In the genomic region with DNA sequence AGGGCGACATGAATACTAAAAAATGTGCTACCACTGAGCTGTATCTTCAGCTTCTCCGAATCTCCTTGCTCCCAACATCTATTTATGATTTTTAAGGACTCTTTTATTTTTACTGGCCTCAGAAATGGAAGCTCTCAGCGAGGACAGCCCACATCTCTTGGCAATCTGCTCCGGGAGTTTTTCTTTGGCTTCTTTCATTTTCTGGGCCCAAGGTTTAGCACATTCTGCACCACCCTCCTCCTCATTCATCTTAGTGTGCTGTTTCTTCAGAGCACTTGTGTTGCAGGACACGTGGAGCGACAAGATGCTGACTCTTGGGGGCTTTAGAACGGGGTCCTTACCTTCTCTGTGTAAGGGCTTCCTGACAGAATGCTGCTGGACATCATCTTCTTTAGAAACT, we compare ENCODE assay signal across 22 mouse cellular contexts.
DNase-seq lines count a peak whose midpoint lies in the region; ATAC-seq and TF ChIP-seq lines count a peak whose summit lies in the region.
"Had no signal": no experiment of that assay in that cellular context is flagged by ENCODE, and none has a peak within 500 bp of the region (broad histone marks: within the 10 kb centered on the region; RNA-seq: fewer than 3 reads in every experiment).

No protein-coding gene starts in this region.

- TF ChIP-seq RAD21 in CH12.LX (IDR thresholded peaks at IDR 0.05; ENCODE audit: low read depth, low read length) = no peak

- in situ Hi-C loops in CH12.LX (cut with MboI; ENCODE audit: low pct_ligation_motif_present, low pct_unique_long_range_greater_than_20kb, low sequenced_read_pairs) = no loop called here

- intact Hi-C loops in left cerebral cortex, postnatal 25 days (cut with DNase I) = loop anchor here (1.0 to 10.0 kb wide), 5 partner anchors 13 to 402 kb away; no protein-coding TSS in a partner anchor

- H3K36me3 ChIP-seq in heart, embryonic 11.5 days (ENCODE audit: control insufficient read depth, insufficient read depth, low read length) = no peaks in the 10 kb centered on the region
- H3K36me3 ChIP-seq in CH12.LX (replicated peaks in 1 of 2; ENCODE audit: control insufficient read depth in 1 of 2, insufficient read depth in 1 of 2, low read length in 1 of 2) = no peaks in the 10 kb centered on the region
- H3K36me3 ChIP-seq in hindbrain, embryonic 13.5 days = peaks cover 10% of the 10 kb centered on the region
- 0 out of 2 replicates have a peak, but pooled peaks cover under 1% of the 10 kb centered on the region for H3K36me3 ChIP-seq in embryonic facial prominence, embryonic 10.5 days (replicated peaks)
- H3K36me3 ChIP-seq: G1E; limb, embryonic 13.5 days; liver, embryonic 13.5 days had no signal

- H3K27ac ChIP-seq in heart, embryonic 11.5 days (ENCODE audit: low read depth, low read length) = no peak overlapping the region
- H3K27ac ChIP-seq in CH12.LX (ENCODE audit: insufficient read depth, low read depth) = no peak overlapping the region
- H3K27ac ChIP-seq in hindbrain, embryonic 13.5 days = no peak overlapping the region
- H3K27ac ChIP-seq in embryonic facial prominence, embryonic 10.5 days (replicated peaks) = no peak overlapping the region
- H3K27ac ChIP-seq: heart, embryonic 15.5 days; hindbrain, embryonic 10.5 days; kidney, postnatal 0 days; limb, embryonic 13.5 days; liver, embryonic 13.5 days; midbrain, embryonic 12.5 days had no signal

- H3K79me2 ChIP-seq in CH12.LX (replicated peaks; ENCODE audit: control insufficient read depth, extremely low read depth, insufficient read depth, poor library complexity, severe bottlenecking) = no peaks in the 10 kb centered on the region

- no peak for ATAC-seq in heart, embryonic 11.5 days (replicated peaks; ENCODE audit: insufficient number of reproducible peaks, low FRiP score, low TSS enrichment)
- ATAC-seq in hindbrain, embryonic 13.5 days (ENCODE audit: low FRiP score) = no peak
- ATAC-seq: activated CD4-positive, CD25-positive, alpha-beta regulatory T cell, adult 4 months; CD4-positive, CD25-positive, alpha-beta regulatory T cell, adult 4 months had no signal

- no peak for TF ChIP-seq POLR2A in CH12.LX (IDR thresholded peaks at IDR 0.05; ENCODE audit: low read depth, low read length)

- no peak for TF ChIP-seq EP300 in CH12.LX (IDR thresholded peaks at IDR 0.05; ENCODE audit: low read length)

- dilution Hi-C loops in CH12.LX (cut with MboI; ENCODE audit: extremely low pct_ligation_motif_present, extremely low pct_unique_long_range_greater_than_20kb, low sequenced_read_pairs) = no loop called here

- no peaks in the 10 kb centered on the region for H3K27me3 ChIP-seq in heart, embryonic 11.5 days (ENCODE audit: control insufficient read depth, insufficient read depth, low read length)
- no peaks in the 10 kb centered on the region for H3K27me3 ChIP-seq in CH12.LX (replicated peaks)
- no peaks in the 10 kb centered on the region for H3K27me3 ChIP-seq in hindbrain, embryonic 13.5 days
- H3K27me3 ChIP-seq in embryonic facial prominence, embryonic 10.5 days (replicated peaks; ENCODE audit: low read depth, poor library complexity, severe bottlenecking) = no peaks in the 10 kb centered on the region
- H3K27me3 ChIP-seq: heart, embryonic 15.5 days; limb, embryonic 13.5 days; liver, embryonic 13.5 days; midbrain, embryonic 12.5 days had no signal

- no peaks in the 10 kb centered on the region for H3K9me3 ChIP-seq in heart, embryonic 11.5 days (replicated peaks; ENCODE audit: control insufficient read depth, low read length)
- no peaks in the 10 kb centered on the region for H3K9me3 ChIP-seq in CH12.LX (replicated peaks; ENCODE audit: low read length)
- H3K9me3 ChIP-seq in hindbrain, embryonic 13.5 days = no peaks in the 10 kb centered on the region
- no peaks in the 10 kb centered on the region for H3K9me3 ChIP-seq in embryonic facial prominence, embryonic 10.5 days
- H3K9me3 ChIP-seq: G1E; heart, embryonic 15.5 days; hindbrain, embryonic 10.5 days; limb, embryonic 13.5 days; liver, embryonic 13.5 days; midbrain, embryonic 12.5 days had no signal

- DNase-seq in heart, adult 8-10 months (ENCODE audit: low spot score) = peak; percentile 11
- no peak for DNase-seq in CH12.LX (ENCODE audit: extremely low read depth)
- peak; percentile 40 to 51 for DNase-seq in layer of hippocampus, adult 8-10 months (ENCODE audit: low spot score in 2 of 2)
- peak; percentile 63 to 95 for DNase-seq in left cerebral cortex, postnatal 25 days (ENCODE audit: low spot score in 2 of 2)
- no peak for DNase-seq in spleen, postnatal 36 days (ENCODE audit: low spot score in 2 of 2)
- DNase-seq in embryonic facial prominence, embryonic 10.5 days (ENCODE audit: low spot score) = no peak
- DNase-seq: adrenal gland, postnatal 36 days; cerebellum, adult 2 months; cerebellum, postnatal 36 days; gastrocnemius, postnatal 14 days; kidney, adult 11 months; liver, embryonic 13.5 days had no signal

- WGBS in heart, embryonic 11.5 days (ENCODE audit: insufficient replicate concordance) = 87% methylated on average over 7 of the region's 7 CpGs
- 93% methylated on average over 7 of the region's 7 CpGs for WGBS in hindbrain, embryonic 13.5 days
- WGBS in embryonic facial prominence, embryonic 10.5 days = 94% methylated on average over 7 of the region's 7 CpGs

- no peak overlapping the region for H3K4me2 ChIP-seq in heart, embryonic 11.5 days
- H3K4me2 ChIP-seq in CH12.LX (ENCODE audit: insufficient read depth, low read depth, poor library complexity, severe bottlenecking) = peak overlapping the region; percentile 24; the same call in 1 of the 2 replicates
- H3K4me2 ChIP-seq in hindbrain, embryonic 13.5 days = no peak overlapping the region
- H3K4me2 ChIP-seq: heart, embryonic 15.5 days; limb, embryonic 13.5 days; liver, embryonic 13.5 days; midbrain, embryonic 12.5 days had no signal

- no peaks in the 10 kb centered on the region for H3K4me1 ChIP-seq in heart, embryonic 11.5 days (ENCODE audit: control insufficient read depth, insufficient read depth, low read length)
- H3K4me1 ChIP-seq in CH12.LX (ENCODE audit: control insufficient read depth in 1 of 2, insufficient read depth in 2 of 2) = peaks cover 2 to 8% of the 10 kb centered on the region in 2 experiments; a peak in 3 of 4 replicates
- no peaks in the 10 kb centered on the region for H3K4me1 ChIP-seq in hindbrain, embryonic 13.5 days (replicated peaks)
- H3K4me1 ChIP-seq in embryonic facial prominence, embryonic 10.5 days = no peaks in the 10 kb centered on the region
- H3K4me1 ChIP-seq: heart, embryonic 15.5 days; hindbrain, embryonic 10.5 days; limb, embryonic 13.5 days; liver, embryonic 13.5 days; midbrain, embryonic 12.5 days had no signal

- no peak overlapping the region for H3K9ac ChIP-seq in heart, embryonic 11.5 days (ENCODE audit: low read depth, low read length)
- H3K9ac ChIP-seq in CH12.LX (ENCODE audit: insufficient read depth, low read depth) = no peak overlapping the region
- H3K9ac ChIP-seq in hindbrain, embryonic 13.5 days = no peak overlapping the region
- H3K9ac ChIP-seq: heart, embryonic 15.5 days; limb, embryonic 13.5 days; liver, embryonic 13.5 days; midbrain, embryonic 12.5 days had no signal

- H3K4me3 ChIP-seq in heart, embryonic 11.5 days (ENCODE audit: low read depth, low read length) = no peak overlapping the region
- no peak overlapping the region for H3K4me3 ChIP-seq in CH12.LX (replicated peaks in 1 of 3; ENCODE audit: low read depth in 2 of 3, low read length in 2 of 3, poor library complexity in 1 of 3)
- no peak overlapping the region for H3K4me3 ChIP-seq in hindbrain, embryonic 13.5 days
- no peak overlapping the region for H3K4me3 ChIP-seq in embryonic facial prominence, embryonic 10.5 days
- H3K4me3 ChIP-seq: heart, embryonic 15.5 days; hindbrain, embryonic 10.5 days; limb, embryonic 13.5 days; liver, embryonic 13.5 days; midbrain, embryonic 12.5 days had no signal

- no peak for TF ChIP-seq CTCF in CH12.LX (conservative IDR thresholded peaks at IDR 0.05 in 1 of 2, IDR thresholded peaks at IDR 0.05 in 1 of 2; ENCODE audit: low read depth in 2 of 2, low read length in 2 of 2)

TF ChIP-seq in CH12.LX, 34 proteins besides CTCF, POLR2A, EP300 and RAD21:
- TF ChIP-seq ZNF384 (IDR thresholded peaks at IDR 0.05; ENCODE audit: low read depth, low read length) (no peak), MAFK (IDR thresholded peaks at IDR 0.05; ENCODE audit: insufficient replicate concordance, low read length) (no peak), TBP (conservative IDR thresholded peaks at IDR 0.05; ENCODE audit: low read depth, low read length) (no peak), ELF1 (IDR thresholded peaks at IDR 0.05; ENCODE audit: low read depth, low read length) (no peak), IRF4 (IDR thresholded peaks at IDR 0.05; ENCODE audit: low read depth, low read length) (no peak), CHD1 (IDR thresholded peaks at IDR 0.05; ENCODE audit: low read depth, low read length) (no peak), ZKSCAN1 (IDR thresholded peaks at IDR 0.05; ENCODE audit: borderline replicate concordance, low read depth, low read length) (no peak), MAX (IDR thresholded peaks at IDR 0.05; ENCODE audit: low read length) (no peak), CHD2 (IDR thresholded peaks at IDR 0.05; ENCODE audit: low read length) (no peak), SMC3 (IDR thresholded peaks at IDR 0.05; ENCODE audit: low read depth, low read length) (no peak), RCOR1 (conservative IDR thresholded peaks at IDR 0.05; ENCODE audit: low read depth, low read length) (no peak), MEF2A (IDR thresholded peaks at IDR 0.05; ENCODE audit: borderline replicate concordance, low read depth, low read length) (no peak), JUN (IDR thresholded peaks at IDR 0.05; ENCODE audit: insufficient read depth, low read depth, low read length) (no peak), MXI1 (IDR thresholded peaks at IDR 0.05; ENCODE audit: low read depth, low read length) (no peak), UBTF (IDR thresholded peaks at IDR 0.05; ENCODE audit: low read depth, low read length) (no peak), BHLHE40 (IDR thresholded peaks at IDR 0.05; ENCODE audit: low read depth, low read length) (no peak), PAX5 (IDR thresholded peaks at IDR 0.05; ENCODE audit: low read length) (no peak), SIN3A (IDR thresholded peaks at IDR 0.05; ENCODE audit: low read length) (no peak), JUND (conservative IDR thresholded peaks at IDR 0.05; ENCODE audit: low read depth, low read length) (no peak)

Comparison
In these comparisons a context has a peak if more than half of its experiments do, and no peak if none do; other contexts are left out.
1. DNase-seq: peak in heart, adult 8-10 months (single experiment), layer of hippocampus, adult 8-10 months (2 of 2) and left cerebral cortex, postnatal 25 days (2 of 2); none in CH12.LX (single experiment), spleen, postnatal 36 days (0 of 2) and embryonic facial prominence, embryonic 10.5 days (single experiment).